ENCODE assay signal across 8 mouse cellular contexts in the genomic region with DNA sequence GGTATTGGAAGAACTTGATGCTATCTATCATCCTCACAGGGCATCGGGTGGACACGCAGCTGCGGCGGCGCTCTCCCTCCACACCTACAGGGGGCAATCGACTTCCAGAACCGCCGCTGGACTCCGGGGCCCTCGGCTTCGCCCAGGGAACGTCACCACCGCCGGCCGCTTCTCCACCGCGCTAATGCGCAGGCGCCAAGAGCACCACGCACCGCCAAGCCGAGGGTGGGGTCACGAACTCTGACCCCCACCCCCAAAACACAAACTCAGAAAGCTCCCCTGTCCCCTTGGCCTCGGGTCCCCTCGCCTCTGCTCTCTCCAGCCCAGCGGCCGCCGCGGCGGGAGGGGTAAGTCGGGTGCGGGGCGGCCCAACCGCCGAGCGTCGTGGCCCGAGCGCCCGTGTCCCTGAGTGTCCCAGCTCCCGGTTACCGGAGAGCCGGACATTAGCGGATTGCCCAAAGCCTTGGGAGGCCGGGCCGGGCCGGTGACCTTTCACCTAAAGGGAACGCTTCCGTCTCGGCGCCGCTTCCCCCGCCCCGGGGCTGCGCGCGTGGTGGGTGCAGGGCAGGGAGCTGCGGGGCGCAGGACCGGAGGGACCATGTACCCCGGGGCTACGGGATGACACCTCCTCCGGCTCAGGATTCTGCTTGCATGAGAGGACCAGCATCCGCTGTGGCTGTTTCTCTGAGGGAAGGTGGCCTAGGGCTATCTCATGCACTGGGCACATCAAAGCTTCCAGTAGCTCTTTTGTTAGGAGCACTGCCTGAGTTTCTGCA. TPM values are rescaled to one million over a fixed set of nuclear protein-coding genes. Genes with fewer than 3 reads are reported as not detected.
DNase-seq lines count a peak whose midpoint lies in the region; ATAC-seq lines count a peak whose summit lies in the region.

A gene (plus strand): TSS at position 268 of the 776 bp plus-strand sequence.

- ATAC-seq in activated CD4-positive, CD25-positive, alpha-beta regulatory T cell, adult 4 months: peak; percentile 60
- peak; percentile 83 for ATAC-seq in megakaryocyte, adult 5-6 weeks (ENCODE audit: poor library complexity, severe bottlenecking)

- DNase-seq in cerebellum, postnatal 4 days (ENCODE audit: low spot score in 2 of 2): peak; percentile 80 to 86
- DNase-seq in gastrocnemius, adult 8-10 months (ENCODE audit: low spot score in 2 of 2): peak; percentile 90 to 92
- DNase-seq in induced T-regulatory cell, adult 2 months (ENCODE audit: low read depth): peak; percentile 65
- peak; percentile 82 to 92 for DNase-seq in left cerebral cortex, adult 8-10 months (ENCODE audit: low spot score in 2 of 2)
- DNase-seq in right cerebral cortex, adult 18-20 months: peak; percentile 93
- DNase-seq in urinary bladder, adult 2 months (ENCODE audit: low spot score): peak; percentile 87

RNA-seq across cellular contexts. Expression of the gene that starts here (rescaled TPM):
- polyA plus RNA-seq in activated CD4-positive, CD25-positive, alpha-beta regulatory T cell, adult 4 months (2017; shearing (Covaris generic)): 1 to 10 TPM; 2.2 to 3.8 TPM
- total RNA-seq in gastrocnemius, adult 8-10 months (2022): 1 to 10 TPM; 5.5 to 5.9 (median 5.8) TPM
- 1 to 10 TPM; 8.2 to 9.6 (median 8.7) TPM for total RNA-seq in left cerebral cortex, adult 8-10 months (2022)
- total RNA-seq in megakaryocyte, adult 5-6 weeks (2015): 9.8 and 10.6 TPM in 2 replicates
- 3.5 and 3.9 TPM in 2 replicates for total RNA-seq in megakaryocyte, adult 5-6 weeks (2017)
- polyA plus RNA-seq in urinary bladder, adult 2 months (2012; rRNA removed): 13.8 and 14.0 TPM in 2 replicates

Comparison
In these comparisons a context has a peak if more than half of its experiments do, and no peak if none do; other contexts are left out.
1. Peak in every context shown above with its lines: DNase-seq and ATAC-seq.